Mouse (Mus musculus) hindbrain, embryonic 15.5 days (tissue): Measurements from ENCODE around the gene Snrpb2. TPM values are rescaled to one million over a fixed set of nuclear protein-coding genes. Genes with fewer than 3 reads are reported as not detected.
A peak's percentile ranks its signal among the peaks of the same experiment; 100 is the strongest.

Source experiments
- ATAC-seq: fragments of 200-750 bp; cut with Nextera tagmentation; 2 replicates; pipeline ENCODE4 v1.8.0; 2017; ENCODE audit warnings: low read depth, moderate number of reproducible peaks, moderate TSS enrichment; ENCODE audit not compliant: low FRiP score
- H3K27ac ChIP-seq: fragments of 300-500 bp; sonication (generic); replicated peaks from 2 replicates; pipeline ENCODE4 v1.5.1; 2015; ENCODE audit warnings: mild to moderate bottlenecking, inconsistent platforms
- H3K27me3 ChIP-seq: fragments of 300-500 bp; sonication (generic); 2 replicates; pipeline ENCODE4 v1.6.1; 2015; ENCODE audit warnings: control low read depth, inconsistent platforms
- H3K36me3 ChIP-seq: fragments of 300-500 bp; sonication (generic); 2 replicates; pipeline ENCODE4 v1.6.1; 2015; ENCODE audit warnings: control low read depth, inconsistent platforms
- H3K4me1 ChIP-seq: fragments of 300-500 bp; sonication (generic); replicated peaks from 2 replicates; pipeline ENCODE4 v1.6.1; 2015; ENCODE audit warnings: control low read depth, inconsistent platforms
- H3K4me2 ChIP-seq: fragments of 300-500 bp; sonication (generic); 2 replicates; pipeline ENCODE4 v1.6.1; 2015; ENCODE audit warnings: moderate library complexity, mild to moderate bottlenecking, inconsistent platforms
- H3K4me3 ChIP-seq: fragments of 300-500 bp; sonication (generic); 2 replicates; pipeline ENCODE4 v1.5.1; 2015; ENCODE audit warnings: mild to moderate bottlenecking, inconsistent platforms
- H3K9ac ChIP-seq: fragments of 300-500 bp; sonication (generic); 2 replicates; pipeline ENCODE4 v1.6.1; 2015; ENCODE audit warnings: inconsistent platforms
- H3K9me3 ChIP-seq: fragments of 300-500 bp; sonication (generic); 2 replicates; pipeline ENCODE4 v1.6.1; 2016; ENCODE audit warnings: control low read depth, inconsistent platforms
- WGBS: fragments of 180-500 bp; shearing (Covaris S2); methylation state at CpG from one replicate; pipeline ENCODE4 v1.1.7; 2015; 5-methylcytosine and 5-hydroxymethylcytosine counted together
- polyA plus RNA-seq: library from polyadenylated mRNA; unstranded; fragments of >200 nt; fragmentation: Nextera tagmentation; extraction: Ambion mirVana; gene quantifications from 2 replicates; pipeline ENCODE4 v1.2.1, GENCODE M21; 2015

The Snrpb2 gene
- polyA plus RNA-seq: 44.1 and 57.6 TPM in 2 replicates

DNA sequence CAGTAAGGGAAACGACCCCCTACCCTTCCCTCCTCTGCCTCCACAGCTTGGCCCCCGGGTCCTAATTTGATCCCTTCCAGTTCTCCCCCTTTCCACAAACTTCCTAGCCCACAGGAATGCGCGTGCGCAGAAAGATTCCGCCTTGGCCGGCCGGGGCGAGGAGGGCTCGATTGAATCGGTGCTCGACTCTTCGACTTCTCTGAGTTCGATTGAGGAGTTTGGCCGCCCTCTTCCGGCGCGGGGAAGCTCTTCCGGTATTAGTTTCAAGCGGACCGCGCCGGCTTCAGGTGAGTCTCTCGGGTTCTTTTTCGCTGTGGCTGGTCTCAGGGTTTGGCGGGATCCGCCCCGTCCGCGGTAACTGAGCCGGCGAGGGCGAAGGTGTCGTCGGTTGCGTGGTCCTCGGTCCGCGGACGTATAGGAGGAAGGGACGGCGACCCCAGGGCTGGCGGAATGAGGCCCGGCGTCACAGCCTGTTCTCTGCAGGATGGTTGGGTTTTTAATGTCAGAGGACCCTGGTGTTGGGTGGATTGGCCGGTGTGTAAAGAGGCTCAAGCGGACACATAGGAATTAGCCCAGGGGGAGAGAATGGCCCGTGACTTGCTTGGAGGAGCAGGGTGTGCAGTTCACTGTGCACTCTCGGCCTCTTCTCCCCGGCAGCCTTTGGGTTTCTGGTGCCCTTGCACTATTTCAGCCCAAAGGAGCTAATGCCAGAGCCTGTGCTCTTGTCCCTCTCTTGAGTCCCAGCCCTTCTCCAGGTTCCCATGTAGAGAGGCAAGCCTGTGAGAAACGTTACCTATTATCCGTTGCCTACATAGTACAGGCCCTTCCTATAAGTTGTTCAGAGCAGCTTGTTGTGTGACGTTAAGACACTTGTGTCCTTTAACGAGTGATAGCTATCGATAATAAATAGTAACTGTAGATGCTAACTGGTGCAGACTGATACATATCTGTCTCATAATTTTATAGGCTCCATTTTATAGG lies at the start of gene Snrpb2:
Gene Snrpb2 (plus strand): TSS at position 228 of the 981 bp plus-strand sequence.
- peaks cover 9% of the 10 kb centered on the region for H3K4me1 ChIP-seq
- peak within 1 kb of the TSS; percentile 93 for H3K4me3 ChIP-seq
- peaks cover 15% of the 10 kb centered on the region; the same call in 1 of the 2 replicates for H3K36me3 ChIP-seq
- peak within 1 kb of the TSS; percentile 76 for H3K4me2 ChIP-seq
- H3K9ac ChIP-seq: peak within 1 kb of the TSS; percentile 81
- peak; percentile 94 for ATAC-seq
- no peaks in the 10 kb centered on the region for H3K9me3 ChIP-seq
- 0 out of 2 replicates have a peak within 1 kb of the TSS, but pooled peaks have one; percentile 39 for H3K27ac ChIP-seq
- no peaks in the 10 kb centered on the region for H3K27me3 ChIP-seq
- WGBS: 1% methylated on average over 54 of the region's 55 CpGs

DNA sequence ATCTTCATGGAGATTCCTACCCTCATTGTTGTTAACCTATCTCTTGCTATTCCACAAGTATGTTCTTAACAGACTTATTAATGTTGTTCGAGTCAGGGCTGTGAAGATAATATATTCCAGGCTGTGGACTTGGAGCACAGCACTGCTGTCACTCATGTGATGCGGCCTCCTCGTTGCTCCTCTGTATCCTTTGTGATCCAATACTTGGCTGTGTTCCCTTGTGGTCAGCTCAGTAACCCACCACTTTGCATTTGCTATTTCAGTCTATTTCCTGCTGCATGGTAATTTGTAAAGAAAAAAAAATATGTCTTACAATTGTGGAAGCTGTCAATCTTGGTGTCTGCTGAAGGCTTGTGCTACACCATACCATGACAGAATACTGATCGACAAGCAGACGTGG lies 49.8 kb upstream of the Snrpb2 start:
- Histone ChIP-seq H3K27ac (no peak overlapping the region), H3K36me3 (no peaks in the 10 kb centered on the region), H3K4me1 (no peaks in the 10 kb centered on the region), H3K9me3 (no peaks in the 10 kb centered on the region), H3K9ac (no peak overlapping the region), H3K4me3 (no peak overlapping the region), H3K27me3 (no peaks in the 10 kb centered on the region), H3K4me2 (no peak overlapping the region)
- WGBS: 63% methylated on average over 5 of the region's 5 CpGs
- no peak for ATAC-seq

DNA sequence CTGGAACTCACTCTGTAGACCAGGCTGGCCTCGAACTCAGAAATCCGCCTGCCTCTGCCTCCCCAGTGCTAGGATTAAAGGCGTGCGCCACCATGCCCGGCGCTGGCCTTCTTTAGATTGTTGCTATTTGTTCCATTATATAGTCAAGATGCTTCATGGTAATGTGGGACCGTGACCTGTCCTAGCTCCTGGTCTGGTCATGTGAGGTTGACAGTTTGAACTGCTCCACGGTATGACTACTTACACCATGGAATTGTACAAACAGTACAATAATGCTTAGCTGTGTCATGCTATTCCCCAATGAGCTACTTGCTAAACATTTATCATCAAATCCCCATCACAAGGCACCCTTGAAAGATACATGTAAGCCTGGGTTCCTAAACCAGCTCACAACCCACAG lies 44.8 kb upstream of the Snrpb2 start:
- Histone ChIP-seq H3K4me3 (no peak overlapping the region), H3K9ac (no peak overlapping the region), H3K4me2 (no peak overlapping the region), H3K36me3 (no peaks in the 10 kb centered on the region), H3K4me1 (0 out of 2 replicates have a peak, but pooled peaks cover 9% of the 10 kb centered on the region), H3K27me3 (no peaks in the 10 kb centered on the region), H3K9me3 (no peaks in the 10 kb centered on the region), H3K27ac (no peak overlapping the region)
- 95% methylated on average over 8 of the region's 8 CpGs for WGBS
- ATAC-seq: no peak

DNA sequence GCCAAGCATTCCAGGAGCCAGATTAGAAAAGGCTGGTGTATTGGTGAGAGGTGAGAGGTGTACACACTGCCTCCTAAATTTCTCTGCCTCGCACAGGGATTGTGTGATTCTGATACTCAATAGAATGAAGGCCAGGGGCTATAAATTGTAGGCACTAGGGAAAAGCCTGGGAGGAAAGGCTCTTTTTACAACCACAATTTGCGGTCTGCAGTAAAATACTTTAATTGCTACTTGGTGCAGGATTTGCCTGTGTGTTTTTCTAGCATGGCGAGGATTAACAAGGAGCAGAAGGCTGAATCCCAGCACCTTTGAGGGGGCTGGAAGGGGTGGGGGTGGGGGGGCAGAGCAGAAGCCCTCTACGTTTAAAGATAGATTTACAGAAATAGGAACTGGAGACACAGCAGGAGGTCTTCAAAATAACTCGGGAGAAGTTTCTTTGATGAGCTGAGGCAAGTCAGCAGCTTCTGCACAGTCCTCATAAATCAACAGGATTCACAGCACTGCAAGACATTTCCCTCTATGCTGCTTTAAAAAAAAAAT lies 44.2 kb upstream of the Snrpb2 start:
- Histone ChIP-seq H3K36me3 (no peaks in the 10 kb centered on the region), H3K27ac (no peak overlapping the region), H3K4me2 (no peak overlapping the region), H3K4me1 (0 out of 2 replicates have a peak, but pooled peaks cover 9% of the 10 kb centered on the region), H3K27me3 (no peaks in the 10 kb centered on the region), H3K9me3 (no peaks in the 10 kb centered on the region), H3K4me3 (no peak overlapping the region), H3K9ac (no peak overlapping the region)
- WGBS: 46% methylated on average over 5 of the region's 5 CpGs
- ATAC-seq: no peak

DNA sequence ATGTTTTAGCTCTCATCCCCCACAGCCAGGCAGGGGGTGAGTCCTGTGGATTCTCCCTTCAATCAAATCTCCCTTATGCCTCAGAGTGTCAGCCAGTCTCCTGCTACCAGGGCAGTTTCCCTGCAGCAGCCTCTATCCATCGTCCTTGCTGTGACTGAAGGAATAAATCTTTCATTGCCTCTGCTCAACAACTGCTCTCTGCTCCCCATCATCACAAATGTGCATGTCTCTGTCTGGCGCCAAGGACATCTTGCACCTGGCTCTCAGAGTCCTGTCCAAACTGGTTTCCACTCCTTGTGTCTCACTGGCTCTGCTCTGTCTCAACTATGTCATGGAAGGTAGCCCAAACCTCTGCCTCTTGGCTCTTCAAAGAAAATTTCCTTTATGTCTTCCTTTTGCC lies 43.1 kb upstream of the Snrpb2 start:
- 42% methylated on average over 2 of the region's 2 CpGs for WGBS
- no peaks in the 10 kb centered on the region for H3K36me3 ChIP-seq
- no peak overlapping the region for H3K4me3 ChIP-seq
- no peaks in the 10 kb centered on the region for H3K9me3 ChIP-seq
- no peaks in the 10 kb centered on the region for H3K27me3 ChIP-seq
- no peak for ATAC-seq
- 0 out of 2 replicates have a peak, but pooled peaks cover 9% of the 10 kb centered on the region for H3K4me1 ChIP-seq
- no peak overlapping the region for H3K9ac ChIP-seq
- no peak overlapping the region for H3K27ac ChIP-seq
- no peak overlapping the region for H3K4me2 ChIP-seq

DNA sequence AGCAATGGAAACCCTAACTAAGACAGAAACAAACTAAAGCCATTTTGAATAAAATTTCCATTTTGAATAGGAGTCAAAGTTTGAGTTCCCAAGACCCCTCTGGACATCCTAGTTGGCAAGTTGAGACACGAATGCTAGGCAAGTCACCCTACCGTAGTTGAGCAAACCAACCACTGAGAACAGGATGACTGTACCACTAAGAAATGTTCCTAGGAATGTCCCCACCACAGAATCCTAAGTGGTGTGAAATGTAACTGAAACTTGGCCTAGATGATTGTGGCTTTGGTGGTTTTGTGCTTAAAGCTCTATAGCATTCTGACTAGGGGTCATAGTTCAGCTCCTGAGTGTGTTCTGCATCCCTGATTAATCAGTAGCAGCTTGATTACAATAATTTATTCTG lies 39.5 kb upstream of the Snrpb2 start:
- Histone ChIP-seq H3K4me1 (0 out of 2 replicates have a peak, but pooled peaks cover 9% of the 10 kb centered on the region), H3K9me3 (no peaks in the 10 kb centered on the region), H3K27ac (no peak overlapping the region), H3K4me3 (no peak overlapping the region), H3K36me3 (no peaks in the 10 kb centered on the region), H3K9ac (no peak overlapping the region), H3K27me3 (no peaks in the 10 kb centered on the region), H3K4me2 (no peak overlapping the region)
- 93% methylated on average over 2 of the region's 2 CpGs for WGBS
- no peak for ATAC-seq

DNA sequence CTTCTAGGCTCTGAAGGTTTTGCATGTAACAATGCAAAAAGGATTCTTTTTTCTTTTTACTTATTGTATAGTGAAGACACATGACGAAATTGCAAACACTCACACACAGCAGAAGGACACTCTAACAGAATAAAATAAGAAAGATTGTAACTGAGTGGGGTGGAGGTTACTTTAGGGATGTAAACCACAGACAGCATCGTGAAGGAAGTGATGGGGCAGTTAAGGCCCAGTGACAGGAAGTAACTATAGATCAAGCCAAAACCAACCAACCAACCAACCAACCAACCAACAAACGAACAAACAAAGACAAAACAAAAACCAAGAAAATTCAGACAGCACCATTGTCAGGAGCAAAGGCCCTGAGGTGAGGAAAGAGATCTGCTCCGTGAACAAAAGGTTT lies 38.6 kb upstream of the Snrpb2 start:
- no peak overlapping the region for H3K27ac ChIP-seq
- H3K4me2 ChIP-seq: no peak overlapping the region
- H3K36me3 ChIP-seq: no peaks in the 10 kb centered on the region
- H3K9ac ChIP-seq: no peak overlapping the region
- H3K9me3 ChIP-seq: no peaks in the 10 kb centered on the region
- WGBS: 84% methylated on average over 4 of the region's 4 CpGs
- H3K27me3 ChIP-seq: no peaks in the 10 kb centered on the region
- ATAC-seq: no peak
- 0 out of 2 replicates have a peak, but pooled peaks cover 6% of the 10 kb centered on the region for H3K4me1 ChIP-seq
- H3K4me3 ChIP-seq: no peak overlapping the region

DNA sequence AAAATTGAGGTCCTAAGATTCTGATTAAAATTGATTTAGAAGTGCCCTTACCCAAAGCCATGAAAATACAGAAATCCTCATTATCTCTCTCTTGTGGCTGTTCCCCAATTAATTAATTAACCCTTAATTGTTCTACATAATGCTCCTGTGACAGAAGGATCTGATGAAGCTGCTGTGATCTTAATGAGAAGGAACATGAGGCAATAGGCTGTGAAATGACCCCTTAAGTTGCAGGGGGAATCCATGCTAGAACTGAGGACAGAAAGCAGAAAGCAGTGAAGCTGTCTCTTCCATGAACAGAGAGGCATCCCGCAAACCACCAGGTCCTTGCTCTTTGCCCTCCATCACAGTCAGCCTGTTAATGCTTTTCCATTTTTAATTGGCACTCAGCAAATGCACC lies 31.6 kb upstream of the Snrpb2 start:
- Histone ChIP-seq H3K9ac (no peak overlapping the region), H3K9me3 (no peaks in the 10 kb centered on the region), H3K27ac (no peak overlapping the region; the same call in 1 of the 2 replicates), H3K4me1 (peaks cover 20% of the 10 kb centered on the region; the same call in 1 of the 2 replicates), H3K27me3 (no peaks in the 10 kb centered on the region), H3K36me3 (no peaks in the 10 kb centered on the region), H3K4me2 (no peak overlapping the region), H3K4me3 (no peak overlapping the region)
- 75% methylated on average over 1 of the region's 1 CpGs for WGBS
- no peak for ATAC-seq

DNA sequence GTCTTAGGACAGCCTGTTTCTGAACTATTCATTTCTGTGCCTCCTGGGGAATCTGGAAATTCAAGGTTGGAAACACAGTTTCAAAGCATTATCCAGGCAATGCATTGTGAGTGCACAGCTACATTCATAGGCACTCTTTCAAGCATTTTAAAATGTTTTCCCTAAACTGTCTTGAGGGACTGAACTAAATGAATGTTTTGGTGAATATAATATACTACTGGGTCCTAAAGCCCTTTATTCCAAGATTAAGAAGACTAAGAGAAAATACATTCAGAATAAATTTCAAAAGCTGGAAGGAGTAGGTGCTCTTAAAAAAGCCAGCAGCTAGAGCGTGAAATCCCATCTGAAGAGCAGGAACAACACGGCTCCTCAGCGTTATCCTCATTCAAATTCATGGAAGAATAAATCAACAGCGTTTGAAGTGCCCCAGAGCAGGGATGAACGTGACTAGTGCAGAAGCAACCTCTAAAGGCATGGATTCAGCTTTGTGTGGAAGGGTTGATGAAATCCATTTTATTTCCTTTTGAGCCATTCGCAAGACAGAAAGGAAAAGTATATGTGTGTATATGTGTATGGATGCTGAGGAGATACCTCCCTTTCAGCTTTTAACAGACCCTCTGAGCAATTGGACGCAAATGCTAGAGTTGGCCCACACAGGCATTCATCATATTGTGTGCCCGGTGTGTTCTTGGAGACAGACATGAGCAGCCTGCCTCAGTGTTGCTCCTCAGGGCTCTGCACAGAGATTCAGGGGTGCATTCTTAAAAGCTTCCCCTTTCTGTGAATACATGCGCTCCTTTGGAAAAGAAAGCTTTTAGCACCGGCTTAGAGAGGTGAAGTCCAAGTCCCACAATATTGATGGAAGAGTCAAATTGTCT lies 30.2 kb upstream of the Snrpb2 start:
- 50% methylated on average over 10 of the region's 10 CpGs for WGBS
- Histone ChIP-seq H3K4me3 (no peak overlapping the region), H3K27ac (peak overlapping the region; percentile 36; the same call in 1 of the 2 replicates)

DNA sequence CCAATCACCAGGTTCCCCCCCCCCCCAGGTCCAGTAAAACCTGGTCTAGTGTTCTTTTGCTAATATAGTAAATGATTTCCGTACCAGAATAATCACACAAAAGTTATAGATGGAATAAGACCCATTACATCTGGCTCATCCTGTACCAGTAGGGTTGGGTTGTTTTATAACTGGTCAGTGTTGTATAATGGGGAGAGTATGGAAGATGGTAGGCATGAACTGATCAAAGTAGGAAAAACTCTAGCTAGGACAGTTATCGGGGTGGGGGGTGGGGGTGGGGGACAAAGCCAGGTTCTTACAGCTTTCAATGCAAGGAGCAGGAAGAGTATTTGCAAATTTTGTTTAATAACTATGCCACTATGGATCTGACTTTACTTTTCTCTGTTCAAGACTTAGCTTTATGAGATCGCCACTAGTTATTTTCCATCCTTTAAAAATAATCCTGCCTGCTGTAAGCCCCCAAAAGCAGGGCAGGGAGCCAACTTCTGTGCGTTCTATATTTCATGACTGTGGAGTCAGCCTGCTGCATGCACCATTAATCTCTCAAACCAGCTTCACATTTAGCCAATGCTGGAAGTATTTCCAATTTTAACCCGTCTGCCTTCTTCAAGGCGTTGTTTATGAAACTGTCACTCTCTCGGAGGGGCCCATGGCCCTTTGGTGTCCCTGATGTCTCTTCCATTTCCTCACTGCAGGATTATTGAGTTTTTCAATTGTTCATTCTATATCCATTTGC lies 28.3 kb upstream of the Snrpb2 start:
- no peak overlapping the region for H3K4me2 ChIP-seq
- ATAC-seq: no peak; the same call in 1 of the 2 replicates
- no peak overlapping the region for H3K27ac ChIP-seq

More for the DNA sequence above, 30.2 kb upstream of the Snrpb2 start:
- H3K9ac ChIP-seq: no peak overlapping the region
- no peak overlapping the region for H3K4me2 ChIP-seq
- ATAC-seq: no peak
- H3K27me3 ChIP-seq: no peaks in the 10 kb centered on the region
- H3K4me1 ChIP-seq: peaks cover 20% of the 10 kb centered on the region; the same call in 1 of the 2 replicates
- H3K36me3 ChIP-seq: no peaks in the 10 kb centered on the region
- H3K9me3 ChIP-seq: no peaks in the 10 kb centered on the region

DNA sequence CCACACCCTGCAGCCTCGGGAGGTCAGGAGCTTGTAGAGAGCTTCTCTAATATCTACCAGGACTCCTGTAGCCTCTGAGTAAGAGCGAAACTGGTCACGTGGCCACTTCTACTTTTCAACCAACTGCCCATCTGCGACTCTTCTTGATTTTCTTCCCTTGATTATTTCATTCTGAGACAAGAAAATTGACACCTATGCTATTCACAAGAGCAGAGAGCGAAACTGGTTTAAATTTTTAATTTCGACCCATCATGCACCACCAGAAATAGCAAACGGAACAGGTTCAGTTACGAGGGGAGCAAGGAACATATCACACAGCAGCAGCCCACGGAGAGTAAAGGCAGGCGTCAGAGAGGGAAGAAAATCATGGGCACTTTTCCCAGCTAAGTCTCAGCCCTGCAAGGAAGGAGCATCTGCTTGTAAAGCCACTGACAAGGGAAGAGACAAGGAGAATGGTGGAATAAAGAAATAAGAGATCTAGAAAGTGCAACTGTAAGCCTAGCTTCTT lies 27.7 kb upstream of the Snrpb2 start:
- peaks cover 20% of the 10 kb centered on the region; the same call in 1 of the 2 replicates for H3K4me1 ChIP-seq
- H3K4me2 ChIP-seq: no peak overlapping the region
- no peak overlapping the region for H3K4me3 ChIP-seq
- no peaks in the 10 kb centered on the region for H3K27me3 ChIP-seq
- WGBS: 75% methylated on average over 10 of the region's 10 CpGs
- ATAC-seq: no peak; the same call in 1 of the 2 replicates
- no peak overlapping the region for H3K9ac ChIP-seq
- H3K36me3 ChIP-seq: no peaks in the 10 kb centered on the region
- no peaks in the 10 kb centered on the region for H3K9me3 ChIP-seq
- H3K27ac ChIP-seq: no peak overlapping the region

More for the DNA sequence above, 28.3 kb upstream of the Snrpb2 start:
- Histone ChIP-seq H3K9me3 (no peaks in the 10 kb centered on the region), H3K27me3 (no peaks in the 10 kb centered on the region), H3K36me3 (no peaks in the 10 kb centered on the region), H3K4me1 (peaks cover 20% of the 10 kb centered on the region; the same call in 1 of the 2 replicates), H3K9ac (no peak overlapping the region), H3K4me3 (no peak overlapping the region)
- WGBS: 67% methylated on average over 7 of the region's 7 CpGs
